Mouse (Mus musculus): Measurements from ENCODE around the gene Adap1.

Gene Adap1

GRCm38 (mm10) chr5:139324045-139324491 lies 1.4 kb downstream of the Adap1 start:
- in situ Hi-C loops (cut with MboI, MseI): no loop called here

- in situ Hi-C loops (cut with MboI, MseI): no loop called here
Observed at GRCm38 (mm10) chr5:139323260-139323924, 2.0 kb downstream of the Adap1 start.

GRCm38 (mm10) chr5:139321331-139321730 lies 4.1 kb downstream of the Adap1 start:
- in situ Hi-C loops (cut with MboI, MseI): no loop called here

GRCm38 (mm10) chr5:139320424-139320823 lies 5.0 kb downstream of the Adap1 start:
- in situ Hi-C loops (cut with MboI, MseI): no loop called here

- in situ Hi-C loops (cut with MboI, MseI): no loop called here
Observed at GRCm38 (mm10) chr5:139317751-139318504, 7.5 kb downstream of the Adap1 start.

GRCm38 (mm10) chr5:139316982-139317675 lies 8.3 kb downstream of the Adap1 start:
- in situ Hi-C loops (cut with MboI, MseI): no loop called here

- in situ Hi-C loops (cut with MboI, MseI): no loop called here
Observed at GRCm38 (mm10) chr5:139314941-139315642, 10.3 kb downstream of the Adap1 start.

GRCm38 (mm10) chr5:139313536-139313935 lies 11.9 kb downstream of the Adap1 start:
- in situ Hi-C loops (cut with MboI, MseI): no loop called here

- in situ Hi-C loops (cut with MboI, MseI): no loop called here
Observed at GRCm38 (mm10) chr5:139311822-139312221, 13.6 kb downstream of the Adap1 start.

GRCm38 (mm10) chr5:139310477-139310876 lies 14.9 kb downstream of the Adap1 start:
- in situ Hi-C loops (cut with MboI, MseI): no loop called here

- in situ Hi-C loops (cut with MboI, MseI): no loop called here
Observed at GRCm38 (mm10) chr5:139309946-139310345, 15.5 kb downstream of the Adap1 start.

- in situ Hi-C loops (cut with MboI, MseI): no loop called here
Observed at GRCm38 (mm10) chr5:139303646-139304061, 21.8 kb downstream of the Adap1 start.

- in situ Hi-C loops (cut with MboI, MseI): no loop called here
Observed at GRCm38 (mm10) chr5:139302101-139302500, 23.3 kb downstream of the Adap1 start.

- in situ Hi-C loops (cut with MboI, MseI): no loop called here
Observed at GRCm38 (mm10) chr5:139297745-139298144, 27.7 kb downstream of the Adap1 start.

- in situ Hi-C loops (cut with MboI, MseI): no loop called here
Observed at GRCm38 (mm10) chr5:139297092-139297491, 28.3 kb downstream of the Adap1 start.

- in situ Hi-C loops (cut with MboI, MseI): loop anchor here (5.0 kb wide), 1 partner anchor 38 kb away; no protein-coding TSS in a partner anchor
Observed at GRCm38 (mm10) chr5:139294089-139294488, 31.3 kb downstream of the Adap1 start.

GRCm38 (mm10) chr5:139291811-139292560 lies 33.4 kb downstream of the Adap1 start:
- in situ Hi-C loops (cut with MboI, MseI): loop anchor here (5.0 kb wide), 1 partner anchor 40 kb away; no protein-coding TSS in a partner anchor

GRCm38 (mm10) chr5:139290467-139291259 lies 34.8 kb downstream of the Adap1 start:
- in situ Hi-C loops (cut with MboI, MseI): loop anchor here (5.0 kb wide), 1 partner anchor 42 kb away; no protein-coding TSS in a partner anchor

- in situ Hi-C loops (cut with MboI, MseI): no loop called here
Observed at GRCm38 (mm10) chr5:139288591-139288990, 36.8 kb downstream of the Adap1 start.

- in situ Hi-C loops (cut with MboI, MseI): no loop called here
Observed at GRCm38 (mm10) chr5:139287787-139288186, 37.6 kb downstream of the Adap1 start.
